Mouse (Mus musculus) heart, embryonic 13.5 days (tissue): ENCODE data around the gene Cirbp. TPM values are rescaled to one million over a fixed set of nuclear protein-coding genes. Genes with fewer than 3 reads are reported as not detected.

Experiments used
- ATAC-seq: fragments of 200-750 bp; cut with Nextera tagmentation; 2 replicates; pipeline ENCODE4 v1.8.0; 2017; ENCODE audit warnings: moderate TSS enrichment; ENCODE audit not compliant: insufficient number of reproducible peaks, low FRiP score, low TSS enrichment; ENCODE audit errors: extremely low read depth
- H3K27ac ChIP-seq: fragments of 300-500 bp; sonication (generic); replicated peaks from 2 replicates; pipeline ENCODE4 v1.5.1; 2015; ENCODE audit warnings: moderate library complexity, mild to moderate bottlenecking, inconsistent platforms
- H3K27me3 ChIP-seq: fragments of 300-500 bp; sonication (generic); replicated peaks from 2 replicates; pipeline ENCODE4 v1.6.1; 2015; ENCODE audit warnings: mild to moderate bottlenecking, inconsistent platforms
- H3K36me3 ChIP-seq: fragments of 300-500 bp; sonication (generic); 2 replicates; pipeline ENCODE4 v1.6.1; 2015; ENCODE audit warnings: mild to moderate bottlenecking, inconsistent platforms
- H3K4me1 ChIP-seq: fragments of 300-500 bp; sonication (generic); 2 replicates; pipeline ENCODE4 v1.6.1; 2015; ENCODE audit warnings: inconsistent platforms
- H3K4me2 ChIP-seq: fragments of 300-500 bp; sonication (generic); 2 replicates; pipeline ENCODE4 v1.6.1; 2015; ENCODE audit warnings: inconsistent platforms, mild to moderate bottlenecking, moderate library complexity
- H3K4me3 ChIP-seq: fragments of 300-500 bp; sonication (generic); 2 replicates; pipeline ENCODE4 v1.5.1; 2015; ENCODE audit warnings: moderate library complexity, mild to moderate bottlenecking, inconsistent platforms
- H3K9ac ChIP-seq: fragments of 300-500 bp; sonication (generic); 2 replicates; pipeline ENCODE4 v1.6.1; 2015; ENCODE audit warnings: inconsistent platforms, mild to moderate bottlenecking, moderate library complexity
- H3K9me3 ChIP-seq: fragments of 300-500 bp; sonication (generic); 2 replicates; pipeline ENCODE4 v1.6.1; 2016; ENCODE audit warnings: inconsistent platforms
- WGBS: fragments of 180-500 bp; shearing (Covaris S2); methylation state at CpG from one replicate; pipeline ENCODE4 v1.1.7; 2015; ENCODE audit warnings: mixed read lengths; 5-methylcytosine and 5-hydroxymethylcytosine counted together
- polyA plus RNA-seq: library from polyadenylated mRNA; unstranded; fragments of >200 nt; fragmentation: Nextera tagmentation; extraction: Ambion mirVana; gene quantifications from 2 replicates; pipeline ENCODE4 v1.2.1, GENCODE M21; 2015

The Cirbp gene
- polyA plus RNA-seq, 1 experiment from 2014 or later = 96.4 TPM

DNA sequence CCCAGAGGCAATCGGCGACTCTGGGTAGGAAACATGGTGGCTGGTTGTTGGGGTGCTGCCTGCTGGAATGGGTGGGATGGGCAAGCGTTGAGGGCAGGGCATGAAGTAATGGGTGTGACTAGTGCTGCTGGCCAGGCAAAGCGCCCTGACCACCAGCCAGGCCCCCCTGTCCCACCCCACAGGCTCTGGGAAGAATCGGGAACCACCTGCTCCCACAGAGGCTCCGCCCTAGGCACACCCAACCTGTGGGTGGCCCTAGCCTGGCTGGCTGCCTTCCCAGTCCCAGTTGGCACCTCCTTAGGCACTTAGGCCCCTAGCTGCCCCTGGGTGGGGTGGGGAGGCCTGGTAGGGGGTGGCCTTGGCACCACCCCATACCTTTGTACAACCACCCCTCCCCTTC lies 19.9 kb upstream of the Cirbp start:
- no peaks in the 10 kb centered on the region for H3K27me3 ChIP-seq
- ATAC-seq = no peak
- 83% methylated on average over 6 of the region's 6 CpGs for WGBS
- peak overlapping the region; percentile 6; the same call in 1 of the 2 replicates for H3K4me3 ChIP-seq
- no peaks in the 10 kb centered on the region for H3K9me3 ChIP-seq
- peaks cover 64% of the 10 kb centered on the region for H3K4me1 ChIP-seq
- peak overlapping the region; percentile 100 for H3K9ac ChIP-seq
- H3K36me3 ChIP-seq = peaks cover 49% of the 10 kb centered on the region
- H3K27ac ChIP-seq = peak overlapping the region; percentile 99
- H3K4me2 ChIP-seq = peak overlapping the region; percentile 93

DNA sequence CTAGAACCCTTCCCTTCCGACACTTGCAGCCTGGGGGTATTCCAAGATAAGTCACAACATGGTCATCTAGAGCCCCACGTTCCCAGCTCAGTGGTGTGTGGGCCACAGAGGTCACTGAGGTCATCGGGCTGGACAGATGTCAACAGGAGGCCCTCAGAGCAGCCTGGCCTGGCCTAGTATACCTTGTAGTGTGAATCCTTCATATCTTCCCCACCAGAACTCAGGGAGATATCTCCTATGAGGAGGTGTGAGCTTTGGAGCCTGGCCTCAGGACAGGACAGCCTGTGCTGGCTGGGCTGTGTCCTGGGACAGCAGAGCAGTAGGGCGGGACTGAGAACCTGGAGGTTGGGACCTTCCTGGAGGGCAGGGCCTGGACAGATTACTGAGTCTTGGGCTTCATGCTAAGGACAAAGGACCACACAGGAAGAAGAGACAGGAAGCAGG lies 19.2 kb upstream of the Cirbp start:
- H3K4me2 ChIP-seq = peak overlapping the region; percentile 93
- H3K9ac ChIP-seq = peak overlapping the region; percentile 100
- H3K27me3 ChIP-seq = no peaks in the 10 kb centered on the region
- peaks cover 59% of the 10 kb centered on the region for H3K4me1 ChIP-seq
- no peak for ATAC-seq
- no peaks in the 10 kb centered on the region for H3K9me3 ChIP-seq
- 48% methylated on average over 4 of the region's 4 CpGs for WGBS
- peak overlapping the region; percentile 99 for H3K27ac ChIP-seq
- peak overlapping the region; percentile 95; the same call in 1 of the 2 replicates for H3K4me3 ChIP-seq
- H3K36me3 ChIP-seq = peaks cover 56% of the 10 kb centered on the region

- peak overlapping the region; percentile 95 for H3K4me3 ChIP-seq
- H3K4me1 ChIP-seq = peaks cover 62% of the 10 kb centered on the region
- no peaks in the 10 kb centered on the region for H3K27me3 ChIP-seq
- peak overlapping the region; percentile 100 for H3K9ac ChIP-seq
- no peak for ATAC-seq
- H3K27ac ChIP-seq = peak overlapping the region; percentile 99
- H3K4me2 ChIP-seq = peak overlapping the region; percentile 93
- H3K36me3 ChIP-seq = peaks cover 63% of the 10 kb centered on the region
- 46% methylated on average over 5 of the region's 5 CpGs for WGBS
- H3K9me3 ChIP-seq = no peaks in the 10 kb centered on the region
Measured at GRCm38 (mm10) chr10:80147146-80147718, 18.6 kb upstream of the Cirbp start.

- Histone ChIP-seq H3K9ac (peak within 1 kb of the TSS; percentile 100), H3K4me2 (peak within 1 kb of the TSS; percentile 93), H3K27ac (peak within 1 kb of the TSS; percentile 99), H3K9me3 (no peaks in the 10 kb centered on the region), H3K27me3 (no peaks in the 10 kb centered on the region), H3K4me1 (peaks cover 66% of the 10 kb centered on the region), H3K36me3 (peaks cover 70% of the 10 kb centered on the region), H3K4me3 (peak within 1 kb of the TSS; percentile 95)
- under 1% methylated on average over 41 of the region's 42 CpGs for whole genome bisulfite sequencing
- peak; percentile 49 for ATAC-seq
Measured at GRCm38 (mm10) chr10:80147719-80148601, 17.8 kb upstream of the Cirbp start, which contains the start of gene Midn. TSS of gene Midn (plus strand) at chr10:80148272.

DNA sequence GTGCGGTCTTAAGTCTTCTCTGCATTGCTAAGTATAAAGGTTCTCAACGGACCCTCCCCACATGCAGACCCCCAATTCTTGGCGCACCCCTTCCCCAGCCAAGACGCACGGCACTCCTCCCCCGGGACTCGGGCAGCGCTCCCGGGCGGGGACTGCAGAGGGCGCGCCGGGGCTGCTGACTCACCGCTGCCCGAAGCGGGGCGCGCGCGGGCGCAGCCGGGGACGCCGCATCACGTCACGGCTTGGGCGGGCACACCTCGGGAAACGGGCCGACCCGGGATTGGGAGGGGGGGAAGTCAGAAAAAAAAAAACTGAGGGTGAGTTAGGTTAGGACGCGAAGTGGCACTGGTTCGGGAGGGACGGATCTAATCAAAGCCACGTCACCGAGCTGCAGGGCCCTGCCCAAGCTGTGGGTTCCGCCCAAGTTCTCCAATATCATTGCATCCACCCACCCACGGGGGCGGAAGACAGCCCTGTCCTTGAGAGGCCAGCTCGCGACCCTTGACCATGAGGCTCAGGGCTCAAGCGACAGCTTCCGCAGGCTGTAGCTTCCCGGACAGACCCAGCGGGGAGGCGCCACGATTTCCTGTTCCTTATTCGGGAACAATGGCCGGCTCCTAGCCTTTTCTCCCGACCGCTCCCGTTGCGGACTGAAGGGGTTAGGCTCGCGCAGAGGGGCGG lies 17.0 kb upstream of the Cirbp start:
- Histone ChIP-seq H3K4me2 (peak overlapping the region; percentile 93), H3K9ac (peak overlapping the region; percentile 100), H3K9me3 (no peaks in the 10 kb centered on the region), H3K27me3 (no peaks in the 10 kb centered on the region), H3K36me3 (peaks cover 72% of the 10 kb centered on the region), H3K27ac (peak overlapping the region; percentile 99), H3K4me1 (peaks cover 66% of the 10 kb centered on the region), H3K4me3 (peak overlapping the region; percentile 95)
- ATAC-seq = peak; percentile 30; the same call in 1 of the 2 replicates
- WGBS = 1% methylated on average over 57 of the region's 57 CpGs

DNA sequence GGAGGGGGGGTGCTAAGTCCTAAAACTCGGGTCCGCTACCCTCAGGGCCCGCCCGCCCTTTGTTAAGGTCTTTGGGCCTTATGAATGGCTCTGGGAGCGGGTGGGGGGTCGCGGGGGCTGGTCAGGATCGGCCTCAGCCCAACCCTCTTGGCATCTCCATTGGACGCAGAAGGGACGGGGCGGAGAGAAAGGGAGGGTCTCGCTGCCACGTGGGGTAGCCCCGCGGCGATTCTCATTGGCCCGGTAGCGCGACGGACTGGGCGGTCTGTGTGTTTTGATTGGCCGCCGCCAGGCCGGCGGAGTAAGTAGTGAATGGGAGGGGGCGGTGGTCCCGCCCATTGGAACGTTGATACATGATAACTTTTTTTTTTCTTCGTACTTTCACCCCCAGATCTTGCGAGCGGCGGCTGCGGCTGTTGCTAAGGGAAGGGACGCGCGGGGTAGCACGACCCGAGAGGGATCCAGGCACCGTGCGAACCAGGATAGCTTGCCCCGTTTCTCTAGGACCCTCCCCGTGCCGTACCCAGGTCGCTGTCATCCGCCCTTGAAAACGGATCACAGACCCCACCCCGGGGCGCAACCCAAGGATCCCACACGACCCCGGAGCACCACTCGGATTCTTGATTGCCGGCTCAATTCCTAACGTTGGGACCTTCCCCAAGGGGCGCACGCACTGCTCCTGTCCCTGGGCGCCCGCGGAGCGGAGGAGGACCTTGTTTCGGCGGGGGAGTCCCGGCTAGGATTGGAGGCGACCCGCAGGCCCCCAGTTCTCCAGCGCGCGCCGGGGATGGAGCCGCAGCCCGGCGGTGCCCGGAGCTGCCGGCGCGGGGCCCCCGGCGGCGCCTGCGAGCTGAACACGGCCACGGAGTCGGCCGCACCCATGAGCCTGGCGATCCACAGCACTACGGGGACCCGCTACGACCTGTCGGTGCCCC lies 16.2 kb upstream of the Cirbp start:
- WGBS = under 1% methylated on average over 88 of the region's 88 CpGs
- Histone ChIP-seq H3K27ac (peak overlapping the region; percentile 99), H3K27me3 (no peaks in the 10 kb centered on the region), H3K4me3 (peak overlapping the region; percentile 95), H3K36me3 (peaks cover 72% of the 10 kb centered on the region), H3K9me3 (no peaks in the 10 kb centered on the region), H3K9ac (peak overlapping the region; percentile 100), H3K4me2 (peak overlapping the region; percentile 93), H3K4me1 (peaks cover 66% of the 10 kb centered on the region)
- ATAC-seq = peak; percentile 69

- no peak for ATAC-seq
- H3K4me3 ChIP-seq = peak overlapping the region; percentile 95
- WGBS = under 1% methylated on average over 61 of the region's 71 CpGs
- peak overlapping the region; percentile 100 for H3K9ac ChIP-seq
- peaks cover 72% of the 10 kb centered on the region for H3K36me3 ChIP-seq
- peak overlapping the region; percentile 93 for H3K4me2 ChIP-seq
- H3K9me3 ChIP-seq = no peaks in the 10 kb centered on the region
- no peaks in the 10 kb centered on the region for H3K27me3 ChIP-seq
- H3K4me1 ChIP-seq = peaks cover 66% of the 10 kb centered on the region
- peak overlapping the region; percentile 99 for H3K27ac ChIP-seq
Measured at GRCm38 (mm10) chr10:80150226-80151210, 15.3 kb upstream of the Cirbp start.

DNA sequence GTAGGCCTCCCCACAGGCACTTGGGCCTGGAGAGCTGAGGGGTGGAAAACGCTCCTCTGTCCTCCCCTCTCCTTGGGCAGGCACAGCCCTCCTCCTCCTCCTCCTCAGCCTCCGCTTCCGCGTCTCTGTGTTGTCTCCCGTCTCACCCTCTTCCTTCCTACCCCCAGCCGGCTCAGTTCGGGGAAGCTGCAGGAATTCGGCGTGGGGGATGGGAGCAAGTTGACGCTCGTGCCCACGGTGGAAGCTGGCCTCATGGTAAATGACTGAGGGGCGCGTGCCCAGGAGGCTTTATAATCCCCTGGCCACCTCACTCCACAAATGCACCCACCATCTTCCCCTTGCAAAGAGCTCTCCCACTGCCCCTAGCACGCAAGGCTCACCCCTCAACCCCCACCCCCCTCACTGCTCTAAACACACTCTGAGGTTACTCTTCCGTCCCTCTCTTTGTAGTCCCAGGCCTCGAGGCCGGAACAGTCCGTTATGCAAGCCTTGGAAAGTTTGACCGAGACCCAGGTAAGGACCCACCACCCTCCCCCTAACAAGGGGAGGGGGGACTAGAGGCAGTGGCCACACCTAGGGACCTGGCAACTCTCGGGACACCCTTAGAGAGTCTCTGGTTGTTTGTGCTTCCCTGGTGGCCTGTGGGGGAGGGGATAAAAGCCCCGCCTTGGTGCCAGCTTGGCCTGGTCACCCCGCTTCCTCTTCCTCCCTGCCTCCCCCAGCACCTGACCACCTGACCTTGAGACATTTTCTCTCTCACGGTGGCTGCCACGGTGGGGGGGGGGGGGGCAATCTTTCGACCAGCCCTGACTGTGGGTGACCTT lies 14.4 kb upstream of the Cirbp start:
- peak overlapping the region; percentile 95 for H3K4me3 ChIP-seq
- H3K4me2 ChIP-seq = peak overlapping the region; percentile 93
- no peak for ATAC-seq
- 2% methylated on average over 25 of the region's 26 CpGs for WGBS
- no peaks in the 10 kb centered on the region for H3K9me3 ChIP-seq
- H3K4me1 ChIP-seq = peaks cover 66% of the 10 kb centered on the region
- peaks cover 72% of the 10 kb centered on the region for H3K36me3 ChIP-seq
- H3K9ac ChIP-seq = peak overlapping the region; percentile 100
- no peaks in the 10 kb centered on the region for H3K27me3 ChIP-seq
- H3K27ac ChIP-seq = peak overlapping the region; percentile 99
